Mouse (Mus musculus) lung, postnatal 0 days (tissue): Measurements from ENCODE around the gene Rph3al. TPM values are rescaled to one million over a fixed set of nuclear protein-coding genes. Genes with fewer than 3 reads are reported as not detected.

Experiments used
- ATAC-seq: fragments of 200-750 bp; cut with Nextera tagmentation; 2 replicates; pipeline ENCODE4 v1.8.0; 2017; ENCODE audit warnings: moderate library complexity
- DNase-seq: peaks from one replicate; pipeline ENCODE4 v3.0.0-alpha.2; 2016; ENCODE audit warnings: low spot score
- H3K27ac ChIP-seq: fragments of 300-500 bp; sonication (generic); 2 replicates; pipeline ENCODE4 v1.5.1; 2014; ENCODE audit warnings: antibody characterized with exemption, mild to moderate bottlenecking, low read length, mixed read lengths
- H3K27me3 ChIP-seq: fragments of 300-500 bp; sonication (generic); replicated peaks from 2 replicates; pipeline ENCODE4 v1.6.1; 2014; ENCODE audit warnings: low read length, mixed read lengths; ENCODE audit not compliant: insufficient read depth
- H3K36me3 ChIP-seq: fragments of 300-500 bp; sonication (generic); 2 replicates; pipeline ENCODE4 v1.6.1; 2014; ENCODE audit warnings: low read length, mixed read lengths; ENCODE audit not compliant: insufficient read depth
- H3K4me1 ChIP-seq: fragments of 300-500 bp; sonication (generic); 2 replicates; pipeline ENCODE4 v1.6.1; 2014; ENCODE audit warnings: antibody characterized with exemption, low read depth, low read length, mixed read lengths; ENCODE audit not compliant: insufficient read depth
- H3K4me2 ChIP-seq: fragments of 300-500 bp; sonication (generic); replicated peaks from 2 replicates; pipeline ENCODE4 v1.6.1; 2014; ENCODE audit warnings: low read depth, mild to moderate bottlenecking, low read length, moderate library complexity, mixed read lengths
- H3K4me3 ChIP-seq: fragments of 300-500 bp; sonication (generic); 2 replicates; pipeline ENCODE4 v1.5.1; 2014; ENCODE audit warnings: low read depth, low read length
- H3K9ac ChIP-seq: fragments of 300-500 bp; sonication (generic); replicated peaks from 2 replicates; pipeline ENCODE4 v1.6.1; 2014; ENCODE audit warnings: low read depth, mild to moderate bottlenecking
- H3K9me3 ChIP-seq: fragments of 300-500 bp; sonication (generic); 2 replicates; pipeline ENCODE4 v1.6.1; 2016; ENCODE audit warnings: low read length, mixed read lengths
- CTCF ChIP-seq: IDR thresholded peaks from 2 replicates; pipeline ENCODE4 v1.5.1; 2016; ENCODE audit warnings: antibody characterized with exemption, mild to moderate bottlenecking
- EP300 ChIP-seq: IDR thresholded peaks from 2 replicates; pipeline ENCODE4 v1.6.1; 2016; ENCODE audit warnings: antibody characterized with exemption, mild to moderate bottlenecking, control low read depth
- WGBS: fragments of 180-500 bp; shearing (Covaris S2); extraction: QIAGEN DNeasy Blood & Tissue Kit; methylation state at CpG from one replicate; pipeline ENCODE4 v1.1.7; 2014; 5-methylcytosine and 5-hydroxymethylcytosine counted together
- polyA plus RNA-seq: library from polyadenylated mRNA; unstranded; fragments of >200 nt; fragmentation: Nextera tagmentation; extraction: Ambion mirVana; gene quantifications from 2 replicates; pipeline ENCODE4 v1.2.1, GENCODE M21; 2015

The Rph3al gene
- polyA plus RNA-seq, 1 experiment from 2014 or later: 11.0 TPM

DNA sequence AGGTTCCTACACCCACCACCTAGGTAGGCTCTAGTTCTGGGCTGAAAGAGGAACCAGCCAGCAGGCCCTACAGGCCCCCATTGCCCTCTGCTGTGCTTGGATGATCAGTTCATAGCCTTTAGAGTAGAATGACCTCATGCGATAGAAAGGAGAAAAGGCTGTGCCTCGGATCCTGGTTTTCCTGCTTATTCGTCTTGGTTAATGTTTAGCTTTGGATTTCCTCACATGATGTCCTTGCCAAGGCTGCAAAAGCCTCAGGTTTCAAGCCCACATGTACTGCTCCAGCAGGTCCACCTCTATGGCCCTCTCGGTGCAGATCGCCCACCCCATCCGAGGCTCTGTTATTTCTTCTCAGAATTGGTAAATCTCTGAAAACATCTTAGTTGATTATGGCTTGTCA, 33.2 kb downstream of the Rph3al start:
- H3K27me3 ChIP-seq: no peaks in the 10 kb centered on the region
- H3K27ac ChIP-seq: no peak overlapping the region
- DNase-seq (peak; percentile 78), ATAC-seq (peak; percentile 72)
- H3K9ac ChIP-seq: no peak overlapping the region
- 32% methylated on average over 6 of the region's 6 CpGs for WGBS
- no peaks in the 10 kb centered on the region for H3K36me3 ChIP-seq
- no peak overlapping the region for H3K4me2 ChIP-seq
- no peaks in the 10 kb centered on the region for H3K9me3 ChIP-seq
- TF ChIP-seq EP300 (no peak), CTCF (0 out of 2 replicates have a peak, but pooled peaks have one; percentile 14)
- no peak overlapping the region for H3K4me3 ChIP-seq
- H3K4me1 ChIP-seq: peaks cover 3% of the 10 kb centered on the region; the same call in 1 of the 2 replicates

DNA sequence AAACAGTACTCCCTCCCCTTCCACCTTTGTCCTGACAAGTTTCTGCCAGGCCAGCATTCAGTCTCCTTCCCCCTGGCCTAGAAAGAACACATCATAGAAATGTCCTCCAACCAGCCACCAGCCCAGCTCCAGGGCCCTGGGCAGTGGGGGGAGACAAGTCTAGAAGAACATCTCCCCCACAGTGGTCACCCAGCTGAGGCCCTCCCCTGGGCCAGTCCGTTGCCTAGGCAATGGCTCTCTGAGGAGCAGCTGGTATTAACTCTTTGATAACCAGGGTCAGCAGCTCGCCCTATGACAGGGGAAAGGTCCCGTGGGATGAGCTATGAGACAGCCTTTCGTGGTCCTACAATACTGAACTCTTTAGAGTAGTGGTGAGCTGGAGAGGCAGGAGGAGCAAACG, 33.7 kb downstream of the Rph3al start:
- no peak overlapping the region for H3K4me2 ChIP-seq
- H3K9ac ChIP-seq: no peak overlapping the region
- no peaks in the 10 kb centered on the region for H3K9me3 ChIP-seq
- no peak overlapping the region for H3K4me3 ChIP-seq
- peaks cover 3% of the 10 kb centered on the region; the same call in 1 of the 2 replicates for H3K4me1 ChIP-seq
- no peaks in the 10 kb centered on the region for H3K27me3 ChIP-seq
- no peaks in the 10 kb centered on the region for H3K36me3 ChIP-seq
- TF ChIP-seq EP300: no peak
- no peak for TF ChIP-seq CTCF
- no peak for DNase-seq
- 21% methylated on average over 5 of the region's 5 CpGs for WGBS
- peak; percentile 45 for ATAC-seq
- no peak overlapping the region for H3K27ac ChIP-seq

DNA sequence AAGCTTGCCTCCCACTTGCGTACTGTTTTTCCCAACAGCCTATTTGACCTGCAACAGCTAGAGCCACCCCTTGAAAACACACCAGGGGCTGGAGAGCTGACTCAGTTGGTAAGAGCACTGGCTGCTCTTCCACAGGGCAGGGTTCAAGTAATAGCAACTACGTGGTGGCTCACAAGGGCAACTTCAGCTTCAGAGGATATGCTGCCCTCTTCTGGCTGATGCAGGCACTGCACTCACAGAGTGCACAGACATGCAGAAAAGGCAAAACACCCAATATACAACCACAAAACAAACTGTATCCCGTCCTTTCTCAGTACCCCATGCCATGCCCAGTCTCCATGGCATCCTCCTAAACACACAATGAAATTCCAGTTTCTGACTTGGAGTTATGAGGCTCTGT, 34.7 kb downstream of the Rph3al start:
- Histone ChIP-seq H3K9me3 (no peaks in the 10 kb centered on the region), H3K27ac (no peak overlapping the region), H3K4me3 (no peak overlapping the region), H3K9ac (no peak overlapping the region), H3K4me2 (no peak overlapping the region), H3K27me3 (no peaks in the 10 kb centered on the region), H3K36me3 (no peaks in the 10 kb centered on the region), H3K4me1 (peaks cover 3% of the 10 kb centered on the region; the same call in 1 of the 2 replicates)
- peak; percentile 81 for TF ChIP-seq CTCF
- no peak for TF ChIP-seq EP300
- WGBS: 79% methylated on average over 3 of the region's 3 CpGs
- ATAC-seq: no peak
- peak; percentile 24 for DNase-seq

DNA sequence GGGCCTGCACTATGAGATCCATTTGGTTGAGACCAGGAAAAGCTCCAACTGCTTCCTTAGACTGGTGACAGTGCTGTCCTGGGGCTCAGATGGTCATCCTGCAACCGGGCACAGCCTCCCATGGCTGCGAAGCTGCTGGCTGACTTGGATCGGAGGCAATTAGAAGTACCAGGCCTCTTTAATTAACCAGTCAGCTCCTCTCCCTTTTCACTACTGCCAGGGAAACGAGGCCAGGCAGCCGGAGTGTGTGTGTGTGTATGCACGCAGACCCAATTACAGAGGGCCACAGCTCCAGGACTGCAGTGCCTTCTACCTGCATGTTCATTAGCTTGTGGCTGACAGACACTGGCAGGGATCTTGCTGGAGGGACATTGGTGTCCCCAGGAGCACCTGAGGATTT, 36.9 kb downstream of the Rph3al start:
- no peaks in the 10 kb centered on the region for H3K36me3 ChIP-seq
- TF ChIP-seq EP300 (no peak), CTCF (no peak)
- no peaks in the 10 kb centered on the region for H3K9me3 ChIP-seq
- no peak overlapping the region for H3K9ac ChIP-seq
- H3K4me1 ChIP-seq: peaks cover 3% of the 10 kb centered on the region; the same call in 1 of the 2 replicates
- no peak overlapping the region for H3K4me2 ChIP-seq
- 80% methylated on average over 6 of the region's 6 CpGs for WGBS
- H3K27me3 ChIP-seq: no peaks in the 10 kb centered on the region
- DNase-seq (no peak), ATAC-seq (no peak)
- no peak overlapping the region for H3K27ac ChIP-seq
- no peak overlapping the region for H3K4me3 ChIP-seq

DNA sequence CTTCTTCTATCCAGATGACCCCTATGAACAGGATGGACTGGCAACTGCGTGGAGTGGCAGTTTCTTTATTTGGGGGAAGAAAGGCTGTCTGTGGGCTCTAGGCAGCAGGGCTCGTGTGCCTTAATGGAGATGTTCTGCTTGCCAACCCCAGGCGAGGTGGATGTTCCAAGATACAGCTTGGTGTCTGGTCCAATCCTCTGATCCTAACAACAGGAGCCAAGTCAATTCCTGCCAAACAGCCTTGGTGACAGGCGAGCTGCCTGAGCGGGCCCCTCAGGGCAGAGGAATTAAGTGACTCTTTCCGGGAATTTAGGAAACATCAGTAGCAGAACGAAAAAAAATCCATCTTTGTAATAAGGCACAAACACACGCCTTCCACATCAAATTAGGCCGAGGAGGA, 38.6 kb downstream of the Rph3al start:
- 45% methylated on average over 9 of the region's 9 CpGs for WGBS
- Histone ChIP-seq H3K27me3 (no peaks in the 10 kb centered on the region), H3K27ac (no peak overlapping the region), H3K4me1 (peaks cover 3% of the 10 kb centered on the region; the same call in 1 of the 2 replicates), H3K4me3 (no peak overlapping the region), H3K9me3 (no peaks in the 10 kb centered on the region), H3K36me3 (no peaks in the 10 kb centered on the region), H3K4me2 (no peak overlapping the region), H3K9ac (no peak overlapping the region)
- DNase-seq (peak; percentile 17), ATAC-seq (no peak)
- TF ChIP-seq CTCF: no peak
- no peak for TF ChIP-seq EP300

DNA sequence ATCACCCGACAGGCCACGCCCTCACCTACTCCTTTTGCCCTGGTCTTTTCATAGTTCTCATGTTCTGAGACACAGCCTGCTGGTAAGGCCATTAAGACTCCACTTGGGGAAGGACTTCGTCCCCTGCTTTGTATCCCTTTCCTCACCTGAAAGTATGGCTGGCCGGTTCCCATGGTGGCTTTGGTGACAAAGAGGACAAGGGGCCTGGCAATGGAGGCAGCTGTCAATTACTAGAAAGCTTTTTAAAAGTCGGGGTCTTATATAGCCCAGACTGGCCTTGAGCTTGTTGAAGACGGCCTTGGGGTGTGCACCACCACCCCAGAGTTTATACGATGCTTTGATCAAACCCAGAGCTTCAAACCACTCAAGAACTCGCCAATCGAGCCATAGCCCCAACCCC, 39.7 kb downstream of the Rph3al start:
- TF ChIP-seq EP300: no peak
- no peak for TF ChIP-seq CTCF
- DNase-seq: no peak

DNA sequence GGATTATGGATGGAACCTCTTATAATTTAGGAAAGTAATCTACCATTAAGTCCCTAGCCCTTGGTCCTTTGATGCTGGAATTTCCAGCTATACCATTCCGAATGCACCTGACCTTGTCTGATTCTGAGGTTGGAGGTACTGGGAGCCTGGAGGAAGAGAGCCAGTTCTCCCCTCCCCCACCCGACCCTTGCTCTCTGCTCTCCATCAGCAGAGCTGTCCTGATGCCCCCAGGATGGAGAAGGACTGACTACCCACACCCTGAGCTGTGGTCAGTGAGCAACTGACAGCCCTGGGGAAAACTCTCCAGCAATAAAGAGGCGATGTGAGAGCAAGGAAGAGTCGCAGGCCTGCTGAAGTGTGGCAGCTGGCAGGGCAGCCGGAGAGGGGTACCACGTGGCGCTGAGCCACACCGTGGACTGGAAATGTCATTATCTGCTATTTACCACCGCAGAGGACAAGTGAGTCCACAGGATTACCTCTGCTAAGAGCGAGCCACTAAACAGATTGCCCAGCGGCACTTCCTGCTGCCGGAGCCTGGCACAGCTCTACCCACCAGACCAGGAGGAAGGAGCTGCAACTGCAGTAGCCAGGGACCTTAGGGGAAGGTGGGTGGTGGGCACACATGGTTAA, 43.3 kb downstream of the Rph3al start:
- Histone ChIP-seq H3K27me3 (no peaks in the 10 kb centered on the region), H3K9me3 (no peaks in the 10 kb centered on the region), H3K4me1 (no peaks in the 10 kb centered on the region), H3K36me3 (no peaks in the 10 kb centered on the region), H3K9ac (no peak overlapping the region), H3K4me2 (no peak overlapping the region), H3K27ac (no peak overlapping the region), H3K4me3 (no peak overlapping the region)
- ATAC-seq (no peak), DNase-seq (no peak)
- no peak for TF ChIP-seq CTCF
- no peak for TF ChIP-seq EP300
- 75% methylated on average over 12 of the region's 12 CpGs for WGBS

More for the DNA sequence above, 39.7 kb downstream of the Rph3al start:
- no peak overlapping the region for H3K4me3 ChIP-seq
- no peak overlapping the region for H3K4me2 ChIP-seq
- WGBS: 89% methylated on average over 9 of the region's 9 CpGs
- H3K36me3 ChIP-seq: no peaks in the 10 kb centered on the region
- H3K9me3 ChIP-seq: no peaks in the 10 kb centered on the region
- no peak overlapping the region for H3K9ac ChIP-seq
- H3K27me3 ChIP-seq: no peaks in the 10 kb centered on the region
- ATAC-seq: no peak
- no peak overlapping the region for H3K27ac ChIP-seq
- no peaks in the 10 kb centered on the region for H3K4me1 ChIP-seq
